Mouse (Mus musculus) ES-E14 (cell line): ENCODE measurements around the gene Fam241a.

Experiments
- HCFC1 ChIP-seq: IDR thresholded peaks from 2 replicates; pipeline ENCODE4 v1.6.1; 2012; ENCODE audit warnings: low read length, inconsistent platforms, borderline replicate concordance; ENCODE audit not compliant: insufficient read depth
- MAFK ChIP-seq: IDR thresholded peaks from 2 replicates; pipeline ENCODE4 v1.6.1; 2014; ENCODE audit warnings: mild to moderate bottlenecking, low read depth, low read length, inconsistent platforms; ENCODE audit not compliant: insufficient read depth

- TF ChIP-seq HCFC1 (no peak), MAFK (no peak)
These were observed 20.6 kb downstream of the Fam241a start for GRCm38 (mm10) chr3:127875509-127875908.
